Mouse (Mus musculus) megakaryocyte, embryonic 14.5 days (primary cell): ENCODE data around the gene Zfp217.

Source experiments
- FLI1 ChIP-seq: IDR thresholded peaks from 2 replicates; pipeline ENCODE4 v1.6.1; 2012; ENCODE audit warnings: low read length, inconsistent platforms, mixed read lengths
- GATA1 ChIP-seq: IDR thresholded peaks from 3 replicates; pipeline ENCODE4 v1.6.1; 2012; ENCODE audit warnings: mixed read lengths, low read length, inconsistent platforms, borderline replicate concordance

GRCm38 (mm10) chr2:170175190-170175589 is 27.3 kb upstream of the Zfp217 start:
- TF ChIP-seq GATA1 (no peak), FLI1 (no peak)
